Mouse (Mus musculus) cerebellum, adult 18-20 months (tissue): Measurements from ENCODE around the gene Arel1.

Experiments
- DNase-seq, 2 experiments: peaks; one replicate each; pipeline ENCODE4 v3.0.0; 2021

The Arel1 gene

GRCm38 (mm10) chr12:84907024-84907626 is 63.6 kb downstream of the Arel1 start:
- no peak for DNase-seq

DNA sequence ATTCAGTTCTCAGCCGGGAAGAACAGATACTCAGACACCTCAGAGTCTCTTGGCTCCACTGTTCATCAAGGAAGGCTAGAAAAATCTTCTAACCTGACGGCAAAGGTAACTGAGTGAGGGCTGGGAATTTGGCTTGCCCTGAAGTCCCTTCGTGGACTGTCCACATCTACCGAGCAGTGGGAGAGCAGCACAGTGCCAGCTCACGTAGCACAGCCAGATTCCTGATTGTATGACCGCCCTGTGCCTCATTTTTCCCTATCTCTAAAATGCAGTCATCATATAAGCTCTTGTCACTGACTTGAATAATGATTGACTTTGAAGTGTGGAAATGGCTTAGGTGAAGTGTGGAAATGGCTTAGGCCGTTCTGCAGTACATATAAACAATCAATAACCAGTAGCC is 66.3 kb downstream of the Arel1 start:
- DNase-seq, result no peak

GRCm38 (mm10) chr12:84900317-84900716 is 70.4 kb downstream of the Arel1 start:
- DNase-seq, result no peak

GRCm38 (mm10) chr12:84897322-84897721 is 73.4 kb downstream of the Arel1 start:
- DNase-seq, result no peak

DNA sequence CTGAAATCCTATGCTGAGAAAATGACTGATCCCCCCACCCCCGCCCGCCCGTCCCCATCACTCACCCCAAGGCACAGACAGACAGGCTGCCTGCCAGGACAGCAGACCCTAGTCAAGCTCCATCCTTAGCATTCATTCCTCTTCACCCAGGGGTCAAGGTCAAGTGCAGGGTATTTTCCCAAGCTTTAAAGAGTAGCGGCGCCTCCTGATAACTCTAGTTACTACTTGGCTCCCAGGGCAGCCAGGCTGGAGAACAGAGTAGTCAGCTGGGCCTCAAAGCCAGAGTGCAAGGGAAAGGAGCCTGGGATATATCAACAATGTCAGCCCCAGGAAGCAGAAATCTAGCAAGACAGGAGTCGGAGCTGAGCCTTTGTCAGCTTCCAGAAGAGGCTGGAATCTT is 74.5 kb downstream of the Arel1 start:
- DNase-seq, result no peak

- no peak for DNase-seq
Observed at GRCm38 (mm10) chr12:84893648-84894628, 76.8 kb downstream of the Arel1 start.

- DNase-seq, result no peak
Observed at GRCm38 (mm10) chr12:84890289-84890688, 80.4 kb downstream of the Arel1 start.

DNA sequence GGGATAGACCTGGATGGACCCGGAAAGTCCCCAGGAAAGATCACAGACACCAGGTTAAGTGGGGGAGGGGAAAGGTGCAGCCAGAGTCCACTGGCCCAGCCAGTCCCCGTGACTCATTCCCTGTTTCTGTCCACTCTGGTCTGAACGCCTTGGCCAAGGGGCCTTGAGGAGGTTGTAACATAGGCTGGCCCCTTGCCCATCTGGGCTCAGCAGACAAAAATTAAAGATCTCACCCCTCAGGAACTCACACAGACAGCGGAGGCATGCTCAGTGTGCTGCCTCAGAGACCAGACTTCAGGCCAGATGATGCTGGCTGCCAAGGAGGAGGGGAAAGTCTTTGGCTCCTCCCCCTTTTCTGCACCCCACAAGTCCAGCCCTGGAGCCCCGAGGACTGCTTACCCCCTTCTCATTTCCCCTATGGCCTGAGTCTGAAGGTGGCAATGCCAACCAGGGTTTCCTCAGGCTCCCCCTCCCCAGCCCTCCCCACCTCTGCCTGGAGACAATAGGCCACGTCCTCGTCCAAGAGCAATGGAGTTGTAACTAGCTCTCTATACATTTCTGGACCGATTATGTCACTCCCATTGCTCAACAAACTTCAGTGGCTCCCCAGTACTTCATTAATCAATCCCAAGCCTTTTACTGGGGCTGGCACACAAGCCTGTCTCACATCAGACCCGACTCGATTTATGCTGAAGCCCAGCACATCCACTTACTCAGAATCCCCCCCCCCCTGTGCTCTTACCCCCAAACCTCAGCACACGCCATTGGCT is 85.4 kb downstream of the Arel1 start:
- DNase-seq, result no peak

GRCm38 (mm10) chr12:84884423-84885076 is 86.2 kb downstream of the Arel1 start:
- DNase-seq, result no peak

GRCm38 (mm10) chr12:84882796-84883195 is 87.9 kb downstream of the Arel1 start:
- no peak for DNase-seq

DNA sequence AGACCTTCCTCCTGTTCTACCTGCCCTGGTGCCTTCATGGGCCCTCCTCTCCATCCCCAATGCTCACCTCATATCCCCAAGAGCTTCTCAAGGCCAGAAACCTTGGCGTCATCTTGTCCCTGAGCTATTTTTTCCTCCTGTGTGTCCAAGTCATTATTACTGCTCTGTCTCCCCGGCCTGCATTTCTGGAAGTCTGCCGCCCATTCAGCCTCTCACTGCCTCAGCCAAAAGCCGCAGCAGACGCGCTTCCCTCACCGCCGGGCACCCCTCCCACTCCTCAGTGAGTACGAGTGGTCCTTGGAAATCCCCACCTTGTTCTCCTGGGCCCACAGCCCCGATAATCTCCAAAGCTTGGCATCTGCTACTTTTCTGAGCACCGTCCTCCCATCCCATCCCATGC is 90.6 kb downstream of the Arel1 start:
- peak; percentile 70 to 72 for DNase-seq

- peak; percentile 90 to 91 for DNase-seq
Observed at GRCm38 (mm10) chr12:84876481-84877121, 94.1 kb downstream of the Arel1 start, which contains the start of gene Ltbp2. Ltbp2 (minus strand) TSS chr12:84876532.

GRCm38 (mm10) chr12:84875761-84876480 is 94.8 kb downstream of the Arel1 start:
- DNase-seq, result peak; percentile 56 to 67

GRCm38 (mm10) chr12:84873434-84873833 is 97.3 kb downstream of the Arel1 start:
- peak in 1 of 2 experiments; percentile 44 for DNase-seq

GRCm38 (mm10) chr12:84872310-84872709 is 98.4 kb downstream of the Arel1 start:
- DNase-seq, result no peak
